Mouse (Mus musculus): ENCODE measurements around the gene Ipo4. TPM values are rescaled to one million over a fixed set of nuclear protein-coding genes. Genes with fewer than 3 reads are reported as not detected.

Ipo4 gene
- total and polyA plus RNA-seq, 3 experiments: 46.2 to 132 TPM; not detected in 1

GRCm38 (mm10) chr14:55658011-55658410, 22.3 kb upstream of the Ipo4 start:
- no peak for DNase-seq (ENCODE audit: low read depth, low spot score)
- TF ChIP-seq NRF1 (IDR thresholded peaks at IDR 0.05; ENCODE audit: insufficient read depth, low read depth, low read length, poor library complexity, severe bottlenecking): no peak
- no peak for TF ChIP-seq TBP (IDR thresholded peaks at IDR 0.05; ENCODE audit: low read depth, low read length)

GRCm38 (mm10) chr14:55656935-55657334, 21.2 kb upstream of the Ipo4 start:
- Histone ChIP-seq H3K4me3 (ENCODE audit: control insufficient read depth in 1 of 2, insufficient read depth in 1 of 2, low read depth in 2 of 2, low read length in 2 of 2) (no peak overlapping the region), H3K4me1 (ENCODE audit: control insufficient read depth in 1 of 2, insufficient read depth in 2 of 2, low read length in 2 of 2) (peaks cover 3 to 14% of the 10 kb centered on the region in 2 experiments), H3K79me2 (ENCODE audit: control insufficient read depth, insufficient read depth, low read length, poor library complexity) (no peaks in the 10 kb centered on the region; the same call in 1 of the 2 replicates), H3K36me3 (ENCODE audit: control insufficient read depth in 1 of 2, insufficient read depth in 2 of 2, low read length in 2 of 2) (peaks cover 0 to 11% of the 10 kb centered on the region in 2 experiments; a peak in 3 of 4 replicates), H3K27ac (ENCODE audit: control insufficient read depth, low read depth, low read length) (no peak overlapping the region), H3K9ac (ENCODE audit: control insufficient read depth, low read depth, low read length, poor library complexity, severe bottlenecking) (no peak overlapping the region), H3K27me3 (ENCODE audit: control insufficient read depth in 1 of 2, insufficient read depth in 2 of 2, low read length in 2 of 2) (no peaks in the 10 kb centered on the region), H3K9me3 (replicated peaks; ENCODE audit: insufficient read depth, low read length) (no peaks in the 10 kb centered on the region)
- TF ChIP-seq NELFE (IDR thresholded peaks at IDR 0.05; ENCODE audit: low read depth, low read length): no peak
- TF ChIP-seq TBP (IDR thresholded peaks at IDR 0.05; ENCODE audit: low read depth, low read length): no peak
- no peak for TF ChIP-seq POLR2AphosphoS5 (IDR thresholded peaks at IDR 0.05; ENCODE audit: borderline replicate concordance, low read depth, low read length)
- no peak for TF ChIP-seq POLR2A (IDR thresholded peaks at IDR 0.05; ENCODE audit: control insufficient read depth in 1 of 2, insufficient read depth in 1 of 2, low read depth in 1 of 2, low read length in 2 of 2, poor library complexity in 1 of 2)
- TF ChIP-seq MXI1 (IDR thresholded peaks at IDR 0.05; ENCODE audit: low read depth, low read length): no peak
- TF ChIP-seq E2F4 (IDR thresholded peaks at IDR 0.05; ENCODE audit: borderline replicate concordance, low read depth, low read length): no peak
- no peak for TF ChIP-seq BHLHE40 (IDR thresholded peaks at IDR 0.05; ENCODE audit: borderline replicate concordance, low read depth, low read length)
- TF ChIP-seq ELF1 (IDR thresholded peaks at IDR 0.05; ENCODE audit: low read depth, low read length): no peak
- TF ChIP-seq CTCF (IDR thresholded peaks at IDR 0.05 in 2 of 3, conservative IDR thresholded peaks at IDR 0.05 in 1 of 3; ENCODE audit: control insufficient read depth in 1 of 3, insufficient read depth in 1 of 3, low read depth in 2 of 3, low read length in 3 of 3, poor library complexity in 1 of 3, severe bottlenecking in 1 of 3): no peak
- TF ChIP-seq JUND (IDR thresholded peaks at IDR 0.05; ENCODE audit: low read depth, low read length): no peak
- TF ChIP-seq TCF12 (IDR thresholded peaks at IDR 0.05; ENCODE audit: low read depth, low read length): no peak
- no peak for TF ChIP-seq MYC (IDR thresholded peaks at IDR 0.05; ENCODE audit: low read depth, low read length)
- no peak for TF ChIP-seq ZKSCAN1 (IDR thresholded peaks at IDR 0.05; ENCODE audit: low read depth, low read length)
- TF ChIP-seq HCFC1 (IDR thresholded peaks at IDR 0.05; ENCODE audit: low read depth, low read length): no peak
- TF ChIP-seq POLR2AphosphoS2 (IDR thresholded peaks at IDR 0.05; ENCODE audit: low read length): no peak
- TF ChIP-seq KAT2A (conservative IDR thresholded peaks at IDR 0.05; ENCODE audit: low read depth, low read length): no peak
- TF ChIP-seq UBTF (IDR thresholded peaks at IDR 0.05; ENCODE audit: borderline replicate concordance, insufficient read depth, low read depth, low read length): no peak
- no peak for TF ChIP-seq RAD21 (IDR thresholded peaks at IDR 0.05; ENCODE audit: low read depth, low read length)
- no peak for TF ChIP-seq MAFK (IDR thresholded peaks at IDR 0.05; ENCODE audit: borderline replicate concordance, low read depth, low read length)
- no peak for TF ChIP-seq MYB (IDR thresholded peaks at IDR 0.05; ENCODE audit: low read depth, low read length)
- no peak for DNase-seq (ENCODE audit: low read depth, low spot score)

More at GRCm38 (mm10) chr14:55658011-55658410, 22.3 kb upstream of the Ipo4 start:
- Histone ChIP-seq H3K4me1 (ENCODE audit: control insufficient read depth in 1 of 2, insufficient read depth in 2 of 2, low read length in 2 of 2) (peaks cover 3 to 14% of the 10 kb centered on the region in 2 experiments), H3K36me3 (ENCODE audit: control insufficient read depth in 1 of 2, insufficient read depth in 2 of 2, low read length in 2 of 2) (peaks cover 3 to 11% of the 10 kb centered on the region in 2 experiments; a peak in 3 of 4 replicates), H3K9ac (ENCODE audit: control insufficient read depth, low read depth, low read length, poor library complexity, severe bottlenecking) (no peak overlapping the region), H3K27ac (ENCODE audit: control insufficient read depth, low read depth, low read length) (no peak overlapping the region), H3K27me3 (ENCODE audit: control insufficient read depth in 1 of 2, insufficient read depth in 2 of 2, low read length in 2 of 2) (no peaks in the 10 kb centered on the region), H3K4me3 (ENCODE audit: control insufficient read depth in 1 of 2, insufficient read depth in 1 of 2, low read depth in 2 of 2, low read length in 2 of 2) (no peak overlapping the region), H3K9me3 (replicated peaks; ENCODE audit: insufficient read depth, low read length) (no peaks in the 10 kb centered on the region), H3K79me2 (ENCODE audit: control insufficient read depth, insufficient read depth, low read length, poor library complexity) (no peaks in the 10 kb centered on the region; the same call in 1 of the 2 replicates)
